Mouse (Mus musculus): ENCODE data around the gene Vmn2r65.

Gene Vmn2r65

DNA sequence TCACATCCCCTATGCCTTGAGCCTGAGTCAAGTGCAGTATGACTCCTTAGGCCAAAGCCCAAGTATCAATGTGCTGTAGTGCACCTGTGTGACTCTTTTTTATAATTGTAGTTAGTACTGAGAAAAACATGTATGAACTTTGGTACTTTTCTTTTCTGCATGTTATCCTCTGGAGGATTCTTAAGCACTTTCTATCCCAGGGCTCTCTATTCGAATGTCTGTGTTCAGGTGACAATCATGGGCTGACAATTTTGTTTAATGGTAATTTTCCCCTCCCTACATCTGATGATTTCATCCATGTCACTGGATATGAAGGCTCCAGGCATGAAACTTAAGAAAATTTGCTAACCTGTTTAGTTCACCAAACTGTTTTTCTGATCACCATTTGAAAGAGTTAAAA lies at the start of gene Vmn2r65:
Gene Vmn2r65, minus strand, starts transcription at position 101 of the 400 bp plus-strand sequence.
- no peak for DNase-seq (ENCODE audit: low spot score in 2 of 2)

DNA sequence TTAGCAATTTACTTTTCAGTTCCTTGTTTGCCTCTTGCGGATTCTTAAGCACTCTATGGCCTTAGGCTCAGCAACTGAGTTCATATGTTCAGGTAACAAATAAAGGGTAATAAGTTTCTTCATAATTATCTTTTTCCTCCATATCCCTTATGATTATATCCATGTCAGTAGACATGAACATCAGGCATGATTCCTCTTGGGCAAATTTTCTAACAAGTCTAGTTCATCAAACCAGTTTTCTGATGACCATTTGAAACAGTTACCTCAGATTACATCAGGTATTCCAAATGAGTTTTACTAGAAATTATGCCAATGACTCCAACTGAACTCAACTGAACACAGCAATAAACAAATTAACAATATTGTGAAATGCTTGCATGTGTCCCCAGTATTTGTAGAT lies 48.3 kb upstream of the Vmn2r65 start, which contains the start of gene Vmn2r66:
Gene Vmn2r66, minus strand, starts transcription at position 101 of the 400 bp plus-strand sequence.
- DNase-seq (ENCODE audit: low spot score in 2 of 2), result no peak

DNA sequence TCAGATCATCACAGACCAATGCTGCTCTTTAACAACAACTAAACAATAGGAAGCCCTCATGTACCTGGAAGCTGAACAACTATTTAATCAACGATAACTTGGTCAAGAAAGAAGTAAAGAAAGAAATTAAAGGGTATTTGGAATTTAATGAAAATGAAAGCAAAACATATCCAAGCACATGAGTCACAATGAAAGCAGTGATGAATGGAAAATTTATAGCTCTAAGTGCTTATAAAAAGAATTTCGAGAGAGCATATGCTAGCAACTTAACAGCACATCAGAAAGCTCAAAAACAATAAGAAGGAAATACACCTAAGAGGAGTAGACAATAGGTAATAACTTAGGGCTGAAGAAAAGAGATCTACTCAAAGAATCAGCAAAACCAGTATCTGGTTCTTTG lies 32.8 kb upstream of the Vmn2r65 start:
- no peak for DNase-seq (ENCODE audit: low spot score in 2 of 2)
